Comparison of ENCODE assay signal across 8 mouse cellular contexts in the genomic region with DNA sequence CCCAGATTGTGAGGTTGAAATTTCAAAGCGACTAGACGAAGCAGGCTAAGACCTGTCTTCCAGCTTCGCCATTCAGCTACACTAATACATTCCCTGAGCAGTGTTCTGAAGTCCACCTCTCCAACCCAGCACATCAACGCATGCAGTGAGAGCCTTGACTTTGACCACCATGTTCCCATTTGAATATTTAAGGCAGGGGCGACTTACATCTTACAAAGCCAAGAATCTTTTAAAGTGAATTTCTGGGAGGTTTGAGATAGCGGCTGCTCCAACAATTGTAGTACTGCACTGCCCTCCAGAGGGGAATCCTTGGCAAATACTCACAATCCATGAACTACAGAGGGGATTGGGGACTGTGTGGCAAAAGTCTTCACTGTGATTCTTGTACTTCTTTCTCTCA.
DNase-seq lines count a peak whose midpoint lies in the region; ATAC-seq lines count a peak whose summit lies in the region.

No protein-coding gene starts in this region.

- H3K9me3 ChIP-seq in midbrain, embryonic 11.5 days (ENCODE audit: control insufficient read depth, low read length), result no peaks in the 10 kb centered on the region

- peaks cover 2% of the 10 kb centered on the region; the same call in 1 of the 2 replicates for H3K4me1 ChIP-seq in midbrain, embryonic 11.5 days (ENCODE audit: control insufficient read depth, insufficient read depth, low read length)

- peak; percentile 11 to 66 for DNase-seq in adrenal gland, adult (ENCODE audit: inconsistent age in 2 of 2, low spot score in 1 of 2)
- DNase-seq in adrenal gland, adult 8-10 months, result no peak
- peak; percentile 31 for DNase-seq in ES-CJ7 (ENCODE audit: low read depth, low spot score)
- DNase-seq in embryo, embryonic 9.5 days (ENCODE audit: extremely low spot score), result peak; percentile 67
- DNase-seq in heart, postnatal 36 days, result peak; percentile 14 to 24
- DNase-seq in layer of hippocampus, adult 9-11 months, result peak; percentile 40
- DNase-seq in midbrain, embryonic 11.5 days (ENCODE audit: low spot score, missing footprints), result peak; percentile 91

- H3K4me3 ChIP-seq in midbrain, embryonic 11.5 days (ENCODE audit: low read depth, low read length), result no peak overlapping the region

- peak overlapping the region; percentile 17; the same call in 1 of the 2 replicates for H3K4me2 ChIP-seq in midbrain, embryonic 11.5 days

- peak; percentile 80 for ATAC-seq in midbrain, embryonic 11.5 days (ENCODE audit: low FRiP score)
- ATAC-seq in erythroid progenitor cell, adult 5-6 weeks (replicated peaks; ENCODE audit: low FRiP score, poor library complexity, severe bottlenecking), result no peak

- WGBS in midbrain, embryonic 11.5 days, result 45% methylated on average over 6 of the region's 6 CpGs

- no peaks in the 10 kb centered on the region for H3K27me3 ChIP-seq in midbrain, embryonic 11.5 days (ENCODE audit: control insufficient read depth, insufficient read depth, low read length)

- no peak overlapping the region for H3K9ac ChIP-seq in midbrain, embryonic 11.5 days (ENCODE audit: low read length)

- H3K27ac ChIP-seq in midbrain, embryonic 11.5 days (ENCODE audit: low read depth, low read length), result no peak overlapping the region

- intact Hi-C loops in heart, postnatal 36 days (cut with DNase I), result loop anchor here (5.0 to 10.0 kb wide), 4 partner anchors 456 to 1271 kb away; no protein-coding TSS in a partner anchor

- H3K36me3 ChIP-seq in midbrain, embryonic 11.5 days (ENCODE audit: control insufficient read depth, insufficient read depth, low read length), result no peaks in the 10 kb centered on the region
